Mouse (Mus musculus) lung, postnatal 14 days (tissue): Measurements from ENCODE around the gene Gm13420.
"Not testable (repeated sequence)": the region's sequence is repeated elsewhere in the genome, so short reads cannot be mapped to it uniquely, and the experiment has no call there.

Experiments used
- DNase-seq: peaks from one replicate; pipeline ENCODE4 v3.0.0; 2021

Gene Gm13420

GRCm38 (mm10) chr2:29751497-29751896 lies at the start of gene Gm13420:
TSS of gene Gm13420 (minus strand) at chr2:29751685.
- DNase-seq: peak; percentile 30

DNA sequence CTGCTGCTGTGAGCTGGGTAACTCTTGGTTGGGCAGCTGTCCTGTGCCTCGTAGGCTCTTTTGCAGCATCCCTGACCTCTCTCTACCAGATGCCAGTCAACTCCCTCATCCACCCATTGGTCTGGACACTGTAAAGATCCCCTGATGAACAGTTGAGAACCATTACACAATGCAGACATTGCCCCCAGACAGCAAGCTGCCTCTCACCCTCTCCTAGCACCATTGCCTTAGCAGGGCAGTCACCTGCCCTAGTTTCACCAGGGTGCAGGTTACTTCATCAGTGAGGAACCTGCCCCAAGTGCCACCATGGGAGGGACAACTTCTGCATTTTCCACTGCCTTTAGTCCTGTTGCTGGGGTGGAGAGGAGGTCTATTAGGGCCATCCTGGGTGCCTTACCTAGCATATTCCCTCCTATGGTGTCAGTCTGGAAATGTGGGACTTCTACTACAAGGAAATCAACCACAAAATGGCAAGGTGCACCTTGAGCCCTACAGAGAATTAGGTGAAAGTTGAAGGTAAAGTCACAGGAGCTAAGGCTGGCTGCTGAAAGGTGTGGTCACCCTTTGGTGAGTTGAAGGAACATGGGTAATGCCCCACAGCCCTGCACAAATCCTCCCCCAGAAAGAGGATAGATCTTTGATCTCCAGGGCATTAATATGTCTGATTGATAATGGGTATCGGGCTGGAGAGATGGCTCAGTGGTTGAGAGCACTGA lies 41.4 kb upstream of the Gm13420 start:
- no peak for DNase-seq

DNA sequence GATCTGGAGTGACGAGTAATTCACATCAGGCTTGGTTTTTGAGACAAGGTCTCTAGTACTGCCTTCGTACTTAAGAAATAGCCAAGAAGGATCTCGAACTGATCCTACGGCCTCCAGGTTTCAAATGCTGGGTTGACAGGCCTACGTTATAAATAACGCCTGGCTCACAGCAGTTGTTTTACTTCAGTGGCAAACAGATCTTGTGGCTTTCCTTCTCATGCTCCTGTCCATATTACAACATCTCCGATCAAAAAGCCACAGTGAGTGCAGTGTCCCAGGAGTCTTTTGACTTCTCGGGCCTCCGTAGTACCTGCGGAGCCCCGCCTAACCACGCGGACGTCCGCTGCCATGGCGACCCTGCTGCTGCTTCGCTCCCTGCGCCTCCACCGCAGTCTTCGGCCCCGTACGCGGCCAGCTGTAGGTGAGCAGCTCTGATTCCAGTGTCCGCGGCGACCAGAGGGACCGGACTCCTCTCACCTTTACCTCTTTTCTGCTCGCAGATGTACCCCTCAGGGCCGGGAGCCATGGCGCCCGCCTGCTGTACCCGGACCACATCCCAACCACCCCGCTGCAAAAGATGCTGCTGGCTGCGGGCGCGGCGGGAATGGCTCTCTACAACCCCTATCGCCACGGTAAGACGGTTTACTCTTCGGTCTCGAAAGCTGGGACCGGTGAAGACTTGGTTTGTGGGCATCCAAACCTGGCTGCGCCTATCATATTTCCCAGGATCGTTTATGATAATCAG lies 36.6 kb upstream of the Gm13420 start, which contains the start of gene Trub2:
Gene Trub2 (minus strand): TSS at position 566 of the 745 bp plus-strand sequence.
- peak; percentile 82 for DNase-seq

GRCm38 (mm10) chr2:29787104-29787917 lies 35.8 kb upstream of the Gm13420 start, which contains the start of gene Coq4:
TSS of gene Coq4 (plus strand) at chr2:29787493.
- peak; percentile 92 for DNase-seq

GRCm38 (mm10) chr2:29784290-29784689 lies 32.8 kb upstream of the Gm13420 start:
- DNase-seq: no peak

DNA sequence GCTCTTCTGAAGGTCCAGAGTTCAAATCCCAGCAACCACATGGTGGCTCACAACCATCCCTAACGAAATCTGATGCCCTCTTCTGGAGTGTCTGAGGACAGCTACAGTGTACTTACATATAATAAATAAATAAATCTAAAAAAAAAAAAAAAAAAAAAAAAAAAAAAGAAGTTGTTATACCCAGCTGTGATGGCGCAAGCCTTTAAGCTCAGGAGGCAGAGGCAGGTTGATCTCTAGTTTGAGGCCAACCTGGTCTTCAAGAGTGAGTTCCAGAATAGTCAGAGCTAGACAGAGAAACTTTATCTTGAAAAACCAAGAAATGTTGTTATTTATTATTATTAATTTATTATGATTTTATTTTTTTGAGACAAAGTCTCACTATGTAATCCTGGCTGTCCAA lies 29.8 kb upstream of the Gm13420 start:
- not testable (repeated sequence) for DNase-seq

GRCm38 (mm10) chr2:29773323-29773722 lies 21.8 kb upstream of the Gm13420 start:
- DNase-seq: no peak

- DNase-seq: no peak
Observed at GRCm38 (mm10) chr2:29771611-29772461, 20.4 kb upstream of the Gm13420 start.

- DNase-seq: no peak
Observed at GRCm38 (mm10) chr2:29770162-29770561, 18.7 kb upstream of the Gm13420 start.

GRCm38 (mm10) chr2:29768901-29769300 lies 17.4 kb upstream of the Gm13420 start:
- DNase-seq: no peak

- no peak for DNase-seq
Observed at GRCm38 (mm10) chr2:29767976-29768709, 16.7 kb upstream of the Gm13420 start.

DNA sequence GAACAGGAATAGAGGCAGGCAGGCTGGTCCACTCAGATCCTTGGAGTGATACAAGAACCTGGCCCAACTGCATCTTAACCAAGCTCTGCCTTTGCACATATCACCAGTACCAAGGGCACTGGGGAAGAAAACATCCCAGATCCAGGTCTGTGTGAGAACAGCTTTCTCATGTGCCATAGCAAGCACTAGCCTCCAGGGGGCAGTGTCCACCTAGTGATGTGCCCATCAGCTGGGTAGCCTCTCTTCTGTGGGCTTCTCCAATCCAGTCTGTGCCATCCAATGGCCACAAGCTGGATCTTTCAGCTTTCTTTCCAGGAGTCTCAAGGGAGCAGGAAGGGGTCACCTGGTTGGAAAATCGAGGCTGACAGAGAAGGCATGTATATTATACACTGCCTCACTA lies 13.3 kb upstream of the Gm13420 start:
- peak; percentile 78 for DNase-seq

DNA sequence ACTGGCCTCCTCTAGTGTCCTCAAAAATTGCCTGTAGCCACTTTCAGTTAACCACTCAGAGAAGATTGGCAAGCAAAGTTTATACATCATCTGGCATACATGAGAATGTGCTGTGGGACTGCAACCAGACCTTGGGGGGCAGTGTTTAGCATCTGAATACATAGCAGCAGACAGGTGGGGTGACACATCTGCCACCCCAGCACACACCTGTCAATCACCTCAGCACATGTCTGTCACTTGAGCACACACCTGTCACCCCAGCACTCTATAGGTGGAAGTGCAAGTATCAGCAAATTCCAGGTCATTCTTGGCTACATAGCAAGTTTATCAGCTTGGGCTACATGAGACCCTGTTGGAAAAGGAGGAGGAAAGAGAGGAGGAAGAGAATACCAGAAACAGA lies 4.2 kb upstream of the Gm13420 start:
- DNase-seq: no peak

GRCm38 (mm10) chr2:29752397-29752796 lies 912 bp upstream of the Gm13420 start:
- DNase-seq: no peak

- DNase-seq: no peak
Observed at GRCm38 (mm10) chr2:29748499-29748898, 3.0 kb downstream of the Gm13420 start.

- DNase-seq: no peak
Observed at GRCm38 (mm10) chr2:29747852-29748251, 3.6 kb downstream of the Gm13420 start.

GRCm38 (mm10) chr2:29747188-29747782 lies 4.2 kb downstream of the Gm13420 start:
- DNase-seq: no peak

DNA sequence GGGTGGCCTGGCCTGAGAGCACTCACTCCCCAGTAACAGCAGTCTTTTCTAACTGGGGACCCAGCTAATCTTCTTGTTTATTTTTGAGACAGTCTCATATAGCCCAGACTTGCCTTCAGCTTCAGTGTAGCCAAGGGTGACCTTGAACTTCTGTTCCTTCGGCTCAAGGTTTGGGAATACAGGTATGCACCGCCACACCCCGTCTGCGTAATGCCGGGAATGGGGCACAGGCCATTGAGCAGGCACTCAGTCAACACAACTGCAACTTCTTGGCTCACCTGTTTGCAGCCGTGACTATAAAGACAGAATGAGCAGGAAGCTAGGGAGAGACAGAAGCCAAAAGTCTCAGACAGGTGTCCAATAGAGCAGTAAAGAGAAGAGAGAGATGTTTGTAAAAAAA lies 7.2 kb downstream of the Gm13420 start:
- DNase-seq: no peak

DNA sequence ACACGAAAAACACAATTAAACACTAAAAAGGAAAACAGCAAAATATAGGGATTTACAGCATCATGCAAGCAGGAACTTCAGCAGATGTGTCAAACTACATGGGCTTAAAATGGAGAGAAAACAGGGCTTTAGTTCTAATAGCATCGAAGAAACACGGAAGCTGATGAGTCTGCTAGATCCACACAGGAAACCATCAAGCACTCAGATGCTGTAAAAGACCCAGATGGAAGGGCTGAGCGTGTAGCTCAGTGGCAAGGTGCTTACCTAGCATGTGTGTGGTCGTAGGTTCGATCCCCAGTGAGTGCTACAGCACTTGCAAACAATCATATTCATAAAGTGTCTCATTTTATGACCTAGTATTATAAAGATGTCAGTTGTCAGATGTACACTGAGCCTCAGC lies 10.3 kb downstream of the Gm13420 start:
- DNase-seq: no peak

DNA sequence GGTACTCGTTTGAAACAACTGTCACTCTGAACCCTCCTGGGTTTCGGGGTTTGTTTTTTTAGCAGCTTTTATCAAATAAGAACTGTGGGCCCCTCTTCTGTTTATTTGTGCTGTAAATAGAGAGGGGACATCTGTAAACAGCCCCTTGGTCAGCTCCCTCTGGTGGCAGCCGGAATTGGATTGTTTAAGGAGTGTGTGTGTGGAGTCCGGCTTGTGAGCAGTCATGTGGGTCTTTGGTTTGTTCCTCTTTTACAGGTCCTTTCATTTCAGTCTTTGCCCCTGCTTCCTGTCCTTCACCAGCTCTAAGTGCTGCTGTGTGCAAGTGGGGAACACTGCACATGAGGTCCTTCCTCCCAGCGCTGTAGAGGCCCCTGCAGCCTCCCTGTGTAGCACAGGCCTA lies 12.1 kb downstream of the Gm13420 start:
- DNase-seq: no peak

DNA sequence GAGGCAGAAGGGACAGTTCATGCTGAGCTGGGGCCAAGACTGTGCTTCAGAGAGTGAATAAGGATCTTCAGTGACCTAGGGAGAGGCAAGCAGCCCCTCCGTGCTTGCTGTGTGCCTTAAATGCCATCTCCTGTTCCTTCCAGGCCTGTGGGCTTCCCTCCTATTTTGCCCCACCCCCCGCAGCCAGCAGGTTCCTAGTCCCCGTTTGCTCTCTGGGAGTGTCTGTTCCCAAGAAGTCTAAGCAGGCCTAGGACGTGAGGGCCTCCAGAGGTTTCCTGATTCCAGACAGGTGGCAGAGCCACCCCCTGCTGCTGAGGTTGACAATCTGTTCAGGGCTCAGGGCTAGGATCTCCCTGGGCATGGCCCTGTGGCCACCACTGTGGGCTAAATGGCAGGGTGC lies 12.7 kb downstream of the Gm13420 start:
- DNase-seq: no peak
